Mouse (Mus musculus) lung, adult 2 months (tissue): ENCODE results near the gene Alpl.

Experiments
- CTCF ChIP-seq: fragments of 200-500 bp; IDR thresholded peaks from 2 replicates; pipeline ENCODE4 v1.5.1; 2011; ENCODE audit warnings: mild to moderate bottlenecking, low read length, control low read depth; ENCODE audit not compliant: insufficient read depth
- POLR2A ChIP-seq: fragments of 200-500 bp; IDR thresholded peaks from 2 replicates; pipeline ENCODE4 v1.6.1; 2011; ENCODE audit warnings: low read depth, mild to moderate bottlenecking, control low read depth, low read length, borderline replicate concordance; ENCODE audit errors: extremely low read depth

DNA sequence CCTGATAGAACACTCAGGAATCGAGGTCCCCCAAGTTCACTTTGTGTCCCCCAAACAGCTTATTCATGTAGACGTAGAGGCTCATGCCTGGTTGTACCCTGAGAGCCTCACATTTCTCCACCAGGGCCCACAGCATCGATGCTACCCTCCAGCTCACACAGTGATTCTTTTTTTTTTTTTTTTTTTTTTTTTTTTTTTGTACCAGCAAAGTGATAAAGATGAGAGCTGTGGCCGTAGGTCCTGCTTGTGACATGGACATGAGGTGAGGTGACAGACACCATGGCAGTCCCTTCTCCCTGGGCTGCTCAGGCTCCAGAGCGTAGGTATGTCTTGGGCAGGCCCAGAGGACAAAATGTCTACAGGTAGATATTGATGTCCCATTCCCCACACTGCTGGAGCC lies 5.2 kb downstream of the Alpl start:
- no peak for TF ChIP-seq CTCF
- no peak for TF ChIP-seq POLR2A
